Mouse (Mus musculus) cerebellum, postnatal 10 days (tissue): ENCODE measurements at regions not wholly inside any gene's neighbourhood (a gene's known extent, or its start where the extent isn't known, plus 50 kb on each side); places are given as distances from the start of the nearest gene placed in this dataset.
"Not testable (repeated sequence)": the region's sequence is repeated elsewhere in the genome, so short reads cannot be mapped to it uniquely, and the experiment has no call there.

Experiments used
- DNase-seq, 2 experiments: peaks; one replicate each; pipeline ENCODE4 v3.0.0; 2021; ENCODE audit warnings: mixed read lengths in 2 of 2

DNA sequence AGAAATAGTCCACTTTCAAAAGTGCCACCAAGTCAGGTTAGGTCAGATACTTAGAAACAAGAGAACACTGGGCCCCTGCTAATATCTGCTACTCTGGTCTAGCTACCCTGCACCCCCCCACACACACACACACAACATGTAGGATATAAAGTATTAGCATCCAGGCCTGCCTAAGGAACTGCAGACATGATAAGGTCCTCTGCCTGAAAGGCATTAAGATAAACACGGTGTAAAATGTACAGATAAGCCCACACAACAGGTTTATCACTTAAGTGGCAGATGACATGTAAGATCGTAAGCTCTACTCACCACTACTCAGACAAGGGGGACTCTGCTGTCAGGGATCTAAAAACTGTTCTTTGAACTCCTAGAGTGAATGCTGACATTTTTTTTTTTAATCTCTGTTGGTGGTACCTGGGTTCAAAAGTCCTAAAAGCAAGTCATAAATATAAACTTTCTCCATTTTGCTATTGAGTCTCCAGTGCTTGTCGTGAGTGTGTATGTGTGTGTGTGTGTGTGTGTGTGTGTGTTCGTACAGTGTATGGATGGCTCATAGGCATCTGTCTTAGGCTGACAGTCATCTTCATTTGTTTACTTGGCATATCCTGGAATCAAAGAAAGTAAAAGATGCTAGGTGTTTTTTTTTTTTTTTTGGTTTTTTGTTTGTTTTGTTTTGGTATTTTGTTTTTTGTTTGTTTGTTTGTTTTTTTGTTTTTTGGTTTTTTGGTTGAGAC, 52.2 kb downstream of the Gm9817 start:
- no peak for DNase-seq

DNA sequence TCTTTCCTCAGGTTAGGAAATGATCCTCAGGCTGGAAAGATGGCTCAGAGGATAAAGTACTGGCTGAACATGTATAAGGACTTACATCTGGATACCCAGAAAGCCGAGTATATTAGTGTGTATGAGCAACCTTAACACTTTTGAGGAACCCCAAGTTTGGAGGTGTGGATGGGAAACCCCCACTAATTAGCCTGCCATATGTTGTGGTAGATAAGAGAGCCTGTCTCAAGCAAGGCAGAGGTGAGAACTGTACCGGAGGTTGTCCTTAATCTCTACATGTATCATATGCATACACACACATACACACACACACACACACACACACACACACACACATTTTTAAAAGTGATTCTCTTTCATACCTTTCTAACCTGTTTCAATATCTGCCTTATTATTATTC, 62.1 kb downstream of the Gm9817 start:
- DNase-seq = no peak

DNA sequence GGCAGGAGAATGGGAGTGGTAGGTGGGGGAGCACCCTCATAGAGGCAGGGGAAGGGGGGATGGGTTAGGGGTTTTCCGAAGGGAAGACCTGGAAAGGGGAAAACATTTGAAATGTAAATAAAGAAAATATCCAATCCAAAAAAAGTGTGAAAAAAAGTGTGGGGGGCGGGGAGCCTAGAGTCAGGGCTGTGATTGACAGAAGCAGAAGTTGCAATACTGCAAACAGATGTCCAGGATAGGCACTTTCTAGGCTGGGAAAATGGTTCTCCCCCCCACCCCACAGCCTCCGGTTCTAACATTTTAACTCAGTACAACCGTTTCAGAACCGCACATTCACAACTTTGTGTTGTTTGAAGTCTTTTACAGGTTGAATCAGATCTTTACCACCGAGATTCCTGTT, 66.6 kb downstream of the Gm9817 start:
- DNase-seq = no peak

GRCm38 (mm10) chr13:45156223-45156622, 77.7 kb downstream of the Gm9817 start:
- DNase-seq = peak; percentile 15 to 30

DNA sequence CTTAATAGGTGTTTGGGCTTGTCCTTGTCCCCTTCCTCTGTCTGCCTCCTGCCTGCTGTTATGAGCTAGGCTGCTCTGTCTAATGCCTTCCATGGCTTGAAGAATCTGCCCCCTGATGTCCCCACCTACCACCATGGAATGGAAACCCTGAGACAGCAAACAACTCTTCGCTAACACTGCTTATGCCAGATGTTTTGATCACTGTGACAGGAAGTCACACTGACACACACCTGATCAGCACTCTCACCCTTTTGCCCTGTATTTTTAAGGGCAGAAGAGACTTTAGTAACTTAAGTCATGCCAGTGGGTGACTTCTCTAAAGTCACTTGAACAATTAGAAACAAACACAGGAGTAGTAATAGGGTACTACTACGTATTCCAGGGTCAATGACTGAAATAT, 78.5 kb downstream of the Gm9817 start:
- DNase-seq = no peak

DNA sequence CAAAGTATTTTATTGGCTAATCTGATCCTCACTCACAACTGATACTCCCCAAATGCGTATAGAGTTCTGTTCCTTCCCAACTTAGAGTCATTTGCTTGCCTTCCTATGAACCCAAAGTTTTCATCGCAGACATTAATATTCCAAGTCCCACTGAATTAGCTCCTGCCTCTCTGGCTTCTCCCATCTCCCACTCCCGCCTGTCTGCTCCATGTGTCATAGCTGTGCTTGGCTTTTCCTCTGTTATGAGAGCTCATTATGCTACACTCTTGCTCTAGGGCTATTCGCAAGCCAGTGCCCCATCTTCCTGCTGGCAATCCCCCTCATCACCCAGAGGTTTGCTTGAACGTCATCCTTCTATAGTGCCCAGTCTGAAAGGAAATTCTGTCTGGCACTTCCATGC, 81.8 kb downstream of the Gm9817 start:
- DNase-seq = no peak

DNA sequence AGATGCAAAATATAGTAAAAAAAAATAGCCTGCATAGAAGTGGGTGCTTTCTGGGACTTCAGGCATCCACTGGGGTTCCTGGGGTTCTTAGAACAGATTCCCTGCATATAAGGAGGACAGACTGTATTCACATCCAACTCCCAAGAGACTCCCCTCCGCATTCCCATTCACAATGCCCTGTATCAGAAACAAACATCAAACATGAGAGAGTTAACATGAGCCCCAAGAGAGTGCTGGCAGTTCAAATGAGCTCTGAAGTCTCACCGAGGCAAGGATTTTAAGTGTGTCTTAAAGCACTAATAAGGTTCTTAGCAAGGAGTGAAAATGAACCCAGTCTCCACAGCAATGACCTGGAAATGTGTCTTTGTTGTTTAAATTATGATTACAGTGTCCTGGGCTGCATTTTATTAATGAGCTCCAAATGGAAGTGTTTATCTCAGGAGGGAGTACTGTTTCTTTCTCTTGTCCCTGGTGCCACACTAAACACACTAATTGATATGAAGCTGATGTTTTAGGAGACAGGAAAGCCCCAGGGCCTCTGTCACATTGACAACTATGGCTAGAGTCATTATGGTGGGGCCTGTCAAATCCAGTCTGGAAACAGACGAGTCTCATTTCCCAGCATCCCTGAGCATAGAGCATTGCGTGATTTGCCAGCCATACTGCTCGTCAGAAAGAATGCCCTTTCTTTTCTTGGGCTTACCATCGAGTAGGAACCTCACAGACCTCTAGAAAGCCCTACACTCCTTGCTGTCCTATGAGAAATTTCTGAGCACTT, 85.7 kb downstream of the Gm9817 start:
- DNase-seq = no peak

DNA sequence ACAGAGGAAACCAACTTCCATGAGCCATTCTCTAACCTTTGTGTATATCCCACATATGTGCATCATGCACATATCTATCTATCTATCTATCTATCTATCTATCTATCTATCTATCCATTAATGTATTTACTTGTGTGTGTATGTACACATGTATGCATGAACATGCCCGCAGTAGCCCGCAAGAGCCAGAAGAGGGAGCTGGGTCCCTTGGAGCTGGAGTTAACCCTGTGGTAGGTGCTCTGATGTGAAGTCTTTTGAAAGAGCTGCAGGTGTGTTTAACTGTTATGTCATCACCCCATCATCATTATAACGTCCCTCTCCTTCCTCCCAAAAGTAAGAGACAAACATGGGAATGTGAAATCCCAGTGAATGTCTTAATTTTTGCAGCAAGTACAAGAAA, 86.7 kb downstream of the Gm9817 start:
- DNase-seq = peak; percentile 28 to 41

- DNase-seq = no peak
Measured at GRCm38 (mm10) chr13:45169716-45170115, 91.2 kb downstream of the Gm9817 start.

- DNase-seq = no peak
Measured at GRCm38 (mm10) chr13:45173139-45173538, 94.6 kb downstream of the Gm9817 start.

DNA sequence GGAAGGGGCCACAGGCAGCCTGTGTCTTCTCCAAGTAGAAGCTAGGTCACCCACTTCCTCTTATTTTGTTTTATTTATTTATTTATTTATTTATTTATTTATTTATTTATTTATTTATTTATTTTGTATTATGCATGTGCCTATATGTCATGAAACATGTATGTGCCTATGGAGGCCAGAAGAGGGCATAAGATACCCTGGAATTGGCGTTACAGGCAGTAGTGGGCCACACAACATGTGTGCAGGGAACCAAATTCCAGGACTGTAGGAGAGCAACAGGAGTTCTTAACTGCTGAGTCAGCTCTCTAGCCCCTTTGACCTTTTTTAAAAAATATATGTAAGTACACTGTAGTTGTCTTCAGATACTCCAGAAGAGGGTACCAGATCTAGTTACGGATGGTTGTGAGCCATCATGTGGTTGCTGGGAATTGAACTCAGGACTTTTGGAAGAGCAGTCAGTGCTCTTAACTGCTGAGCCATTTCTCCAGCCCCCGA, 97.3 kb downstream of the Gm9817 start:
- not testable (repeated sequence) for DNase-seq

GRCm38 (mm10) chr13:45181529-45182230, 103.2 kb downstream of the Gm9817 start:
- peak; percentile 57 to 62 for DNase-seq

GRCm38 (mm10) chr13:45189389-45189788, 110.9 kb downstream of the Gm9817 start:
- peak; percentile 44 to 71 for DNase-seq

- DNase-seq = no peak
Measured at GRCm38 (mm10) chr13:45190151-45190550, 111.7 kb downstream of the Gm9817 start.

DNA sequence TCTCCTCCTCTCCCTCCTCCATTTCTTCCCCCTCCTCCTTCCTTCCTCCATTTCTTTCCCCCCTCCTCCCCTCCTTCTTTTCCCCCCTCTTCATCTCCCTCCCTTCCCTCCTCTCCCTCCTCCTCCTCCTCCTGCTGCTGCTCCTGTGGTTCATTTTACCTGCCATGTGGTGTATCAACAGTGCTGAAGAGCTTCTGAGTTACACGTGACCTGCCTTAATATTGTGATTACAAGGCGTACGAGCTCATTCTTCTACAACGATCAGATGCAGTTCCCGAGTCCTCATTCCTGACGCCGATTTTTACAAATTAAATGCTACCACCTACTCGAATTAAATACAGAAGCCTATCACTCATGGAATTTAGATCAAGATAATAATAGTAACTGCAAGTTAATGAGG, 113.6 kb downstream of the Gm9817 start:
- no peak for DNase-seq

- peak in 1 of 2 experiments; percentile 19 for DNase-seq
Measured at GRCm38 (mm10) chr13:45195562-45195961, 117.1 kb downstream of the Gm9817 start.

DNA sequence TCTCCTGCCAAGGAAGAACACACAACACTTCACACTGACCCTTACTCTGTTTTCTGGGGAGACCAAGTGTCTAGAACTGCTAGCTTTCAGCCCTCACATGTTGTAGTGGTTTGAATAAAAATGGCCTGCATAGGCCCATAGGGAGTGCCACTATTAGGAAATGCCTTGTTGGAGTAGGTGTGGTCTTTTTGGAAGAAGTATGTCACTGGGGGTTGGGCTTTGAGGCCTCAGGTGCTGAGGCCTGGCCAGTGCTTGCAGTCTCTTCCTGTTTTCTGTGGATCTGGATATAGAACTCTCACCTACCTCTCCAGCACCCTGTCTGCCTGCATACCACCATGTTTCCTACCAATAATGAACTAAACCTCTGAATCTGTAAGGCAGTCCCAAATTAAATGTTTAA, 117.9 kb downstream of the Gm9817 start:
- DNase-seq = no peak

DNA sequence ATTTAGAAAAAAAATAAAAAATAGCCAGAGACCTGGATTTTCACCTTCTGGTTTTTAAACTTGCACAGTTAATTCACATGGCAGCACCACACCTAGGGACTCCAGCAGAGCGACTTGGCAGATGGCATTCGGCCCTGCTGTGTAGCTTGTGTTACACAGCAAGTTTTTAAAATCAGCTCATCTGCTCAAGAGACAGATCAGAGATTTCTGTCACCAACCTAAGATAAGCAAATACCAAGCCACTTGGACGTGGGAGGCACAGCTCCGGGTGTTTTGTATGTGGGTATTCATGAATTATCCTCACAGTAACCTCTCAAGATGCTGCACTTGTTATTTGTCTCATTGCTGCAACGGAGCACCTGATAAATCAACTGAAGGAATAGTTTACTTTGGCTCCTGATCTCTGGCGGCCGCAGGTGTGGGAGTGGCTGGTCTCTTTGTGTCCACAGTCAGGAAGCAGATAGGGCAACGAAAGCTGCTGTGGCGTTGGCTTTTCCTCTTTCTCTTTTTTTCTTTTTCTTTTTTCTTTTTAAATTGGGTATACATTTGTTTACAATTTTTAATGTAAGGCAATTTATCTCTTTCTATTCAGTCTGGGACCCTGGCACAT, 122.1 kb downstream of the Gm9817 start:
- peak; percentile 26 to 47 for DNase-seq

DNA sequence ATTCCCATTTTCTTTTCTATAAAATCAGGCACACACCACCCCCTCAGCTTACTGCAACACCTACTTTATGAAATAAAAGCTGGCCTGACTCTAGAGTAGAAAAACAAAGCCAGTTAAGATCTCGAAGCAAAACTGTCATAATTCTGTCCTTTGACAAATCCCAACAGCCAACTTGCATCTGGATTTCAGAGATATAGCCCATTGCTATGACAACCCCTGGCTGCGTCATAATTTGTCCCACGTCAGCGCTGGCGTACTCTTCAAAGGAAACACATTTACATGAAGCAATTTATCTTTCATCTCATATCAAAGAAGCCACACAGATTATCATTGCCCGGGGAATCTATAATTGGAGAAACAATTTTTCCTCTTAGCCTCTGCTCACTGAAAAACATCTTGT, 126.4 kb downstream of the Gm9817 start:
- DNase-seq = no peak

- no peak for DNase-seq
Measured at GRCm38 (mm10) chr13:45208540-45209197, 130.2 kb downstream of the Gm9817 start.

DNA sequence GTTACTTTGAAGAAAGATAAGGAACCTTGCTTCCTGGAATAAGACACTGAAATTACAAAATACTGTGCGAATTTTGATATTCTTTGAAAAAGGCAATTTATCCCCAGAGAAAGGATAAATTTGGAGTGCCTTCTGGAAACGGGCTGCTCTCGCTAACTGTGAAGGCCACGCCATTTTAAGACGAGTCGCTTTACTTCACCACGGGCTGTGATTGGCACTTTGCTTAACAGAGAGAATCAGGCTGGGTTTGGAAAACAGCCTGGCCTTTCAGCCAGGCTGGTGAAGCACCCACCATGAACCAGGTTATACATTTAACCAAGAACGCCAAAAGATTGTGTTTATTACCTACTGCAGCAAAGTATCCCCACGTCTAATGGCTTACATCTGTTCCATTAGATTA, 132.7 kb downstream of the Gm9817 start:
- no peak for DNase-seq

- peak; percentile 66 to 78 for DNase-seq
Measured at GRCm38 (mm10) chr13:45213116-45213834, 134.8 kb downstream of the Gm9817 start.
